Mouse (Mus musculus) bone marrow macrophage, adult 2 months (primary cell): ENCODE measurements at regions not wholly inside any gene's neighbourhood (a gene's known extent, or its start where the extent isn't known, plus 50 kb on each side); places are given as distances from the start of the nearest gene placed in this dataset.

ENCODE experiments used
- H3K27ac ChIP-seq: 2 replicates; pipeline ENCODE4 v1.5.1; 2012; ENCODE audit warnings: low read depth, low read length; ENCODE audit not compliant: insufficient read depth
- H3K4me1 ChIP-seq: 2 replicates; pipeline ENCODE4 v1.6.1; 2012; ENCODE audit warnings: low read length; ENCODE audit not compliant: control insufficient read depth, insufficient read depth
- H3K4me3 ChIP-seq: 2 replicates; pipeline ENCODE4 v1.5.1; 2012; ENCODE audit warnings: mild to moderate bottlenecking, low read length, moderate library complexity; ENCODE audit not compliant: insufficient read depth
- CTCF ChIP-seq: IDR thresholded peaks from 2 replicates; pipeline ENCODE4 v1.5.1; 2012; ENCODE audit warnings: low read depth, mild to moderate bottlenecking, low read length, moderate library complexity
- POLR2A ChIP-seq: IDR thresholded peaks from 2 replicates; pipeline ENCODE4 v1.6.1; 2012; ENCODE audit warnings: mild to moderate bottlenecking, low read depth, low read length, borderline replicate concordance

DNA sequence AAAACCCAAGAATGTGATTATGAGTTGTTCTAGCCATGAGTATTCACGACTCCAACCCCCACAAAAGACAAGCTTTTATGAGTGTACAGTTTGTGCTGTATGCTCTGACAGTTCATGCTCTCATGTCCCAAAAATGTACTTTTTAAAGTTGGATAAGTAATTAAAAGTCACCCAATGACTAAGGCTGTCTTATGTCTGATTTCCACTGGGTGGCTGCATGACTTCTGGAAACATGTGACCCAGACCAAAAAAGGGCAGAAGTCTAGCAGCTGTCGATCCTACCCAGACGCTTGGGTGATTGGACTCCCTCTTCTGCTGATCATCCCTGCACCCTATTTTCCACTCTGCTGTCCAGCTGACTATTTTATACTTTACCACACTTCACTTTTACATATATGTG is 168.7 kb downstream of the Moxd1 start:
- no peak for TF ChIP-seq CTCF
- TF ChIP-seq POLR2A, result no peak
- H3K4me3 ChIP-seq, result no peak overlapping the region
- H3K4me1 ChIP-seq, result no peaks in the 10 kb centered on the region
- no peak overlapping the region for H3K27ac ChIP-seq

- Histone ChIP-seq H3K27ac (no peak overlapping the region), H3K4me3 (no peak overlapping the region), H3K4me1 (no peaks in the 10 kb centered on the region)
- TF ChIP-seq POLR2A (no peak), CTCF (no peak)
Measured at GRCm38 (mm10) chr10:24395999-24396784, 172.9 kb downstream of the Moxd1 start.

- no peaks in the 10 kb centered on the region for H3K4me1 ChIP-seq
Measured at GRCm38 (mm10) chr10:24397125-24397524, 173.8 kb downstream of the Moxd1 start.

DNA sequence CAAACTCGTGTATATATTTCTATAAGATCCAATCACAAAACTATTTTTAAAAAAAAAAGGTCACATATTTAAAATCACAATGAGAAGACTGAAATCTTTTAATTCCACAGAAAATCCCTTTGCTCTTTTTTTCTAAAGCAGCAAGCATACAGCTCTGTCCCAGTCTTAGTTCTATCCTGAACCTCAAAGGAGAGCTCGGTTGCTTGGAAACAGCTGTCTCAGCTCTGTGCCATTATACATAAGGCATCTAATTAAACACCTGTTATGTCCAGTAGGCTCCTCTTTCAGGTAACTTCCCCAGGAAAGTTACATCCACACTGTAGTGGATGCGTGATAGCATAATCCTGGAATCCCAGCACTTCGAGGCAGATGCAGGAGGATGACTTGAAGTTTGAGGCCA is 181.5 kb downstream of the Moxd1 start:
- Histone ChIP-seq H3K27ac (no peak overlapping the region), H3K4me3 (no peak overlapping the region), H3K4me1 (no peaks in the 10 kb centered on the region)
- TF ChIP-seq POLR2A (no peak), CTCF (no peak)

More at GRCm38 (mm10) chr10:24397125-24397524, 173.8 kb downstream of the Moxd1 start:
- Histone ChIP-seq H3K27ac (no peak overlapping the region), H3K4me3 (no peak overlapping the region)
- TF ChIP-seq CTCF, result no peak
- no peak for TF ChIP-seq POLR2A

- Histone ChIP-seq H3K4me1 (no peaks in the 10 kb centered on the region), H3K4me3 (no peak overlapping the region), H3K27ac (no peak overlapping the region)
- TF ChIP-seq CTCF (no peak), POLR2A (no peak)
Measured at GRCm38 (mm10) chr10:24406953-24407352, 183.6 kb downstream of the Moxd1 start.

DNA sequence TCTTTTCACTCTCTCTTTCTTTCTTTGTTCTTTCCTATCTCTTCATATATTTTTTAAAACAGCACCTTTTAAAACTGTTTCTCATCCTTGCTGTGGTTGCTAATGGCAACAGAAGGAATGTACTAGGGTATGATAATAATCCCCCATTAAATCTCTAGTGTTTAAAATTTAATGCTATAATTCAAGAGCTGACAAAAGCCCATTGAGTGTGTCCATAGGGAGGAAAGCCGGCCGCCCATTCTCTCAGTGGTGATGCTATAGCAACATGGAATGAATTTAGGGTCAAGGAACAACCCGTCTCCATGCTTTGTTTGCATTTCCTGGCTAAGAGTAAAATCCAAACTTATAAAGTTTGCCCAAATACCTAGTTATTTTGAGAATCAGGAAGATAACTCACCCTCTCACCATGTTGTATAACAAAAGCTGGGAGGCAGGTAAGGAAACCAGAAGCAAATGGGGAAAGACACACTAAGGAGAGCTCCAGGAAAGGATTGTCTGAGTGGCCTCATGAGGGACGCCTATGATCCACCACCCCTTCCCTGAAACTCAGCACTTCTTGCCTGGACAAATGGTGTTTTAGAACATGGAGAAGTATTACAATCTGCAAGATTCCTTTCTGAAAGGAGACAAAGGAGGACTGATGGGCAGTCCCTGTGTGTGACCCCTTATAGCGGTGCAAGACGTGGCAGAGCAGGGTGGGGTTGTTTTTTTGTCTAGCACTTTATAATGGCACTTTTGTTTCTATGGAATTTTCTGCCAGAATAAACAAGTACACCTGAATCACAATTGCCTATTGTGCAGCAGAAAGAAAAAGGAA is 184.3 kb downstream of the Moxd1 start:
- Histone ChIP-seq H3K27ac (no peak overlapping the region), H3K4me1 (no peaks in the 10 kb centered on the region), H3K4me3 (no peak overlapping the region)
- TF ChIP-seq CTCF (no peak), POLR2A (no peak)

GRCm38 (mm10) chr10:24409976-24410375 is 185.3 kb upstream of the Ccn2 start:
- Histone ChIP-seq H3K4me3 (no peak overlapping the region), H3K27ac (no peak overlapping the region), H3K4me1 (no peaks in the 10 kb centered on the region)
- TF ChIP-seq POLR2A, result no peak
- no peak for TF ChIP-seq CTCF

DNA sequence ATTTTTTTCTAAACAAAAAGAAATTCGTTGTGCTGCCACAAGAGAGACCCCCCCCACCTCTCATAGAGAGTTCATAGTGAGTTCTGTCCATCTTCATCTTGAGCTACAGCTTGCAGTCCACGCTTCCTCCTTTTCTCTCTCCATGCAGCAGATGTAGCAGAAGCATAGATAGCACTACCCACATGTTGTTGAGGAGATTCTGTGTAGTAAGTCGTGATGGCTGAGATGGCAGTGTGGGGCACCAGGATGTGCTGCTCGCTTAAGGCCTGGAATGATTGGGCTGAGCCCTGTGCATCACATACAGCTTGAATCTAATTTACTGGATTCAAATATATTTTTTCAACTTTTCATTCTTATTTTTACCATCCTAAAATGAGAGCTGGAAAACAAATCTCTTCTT is 184.4 kb upstream of the Ccn2 start:
- no peaks in the 10 kb centered on the region for H3K4me1 ChIP-seq
- TF ChIP-seq CTCF (no peak), POLR2A (no peak)
- H3K27ac ChIP-seq, result no peak overlapping the region
- no peak overlapping the region for H3K4me3 ChIP-seq

- Histone ChIP-seq H3K4me1 (no peaks in the 10 kb centered on the region), H3K27ac (no peak overlapping the region), H3K4me3 (no peak overlapping the region)
- TF ChIP-seq CTCF (no peak), POLR2A (no peak)
Measured at GRCm38 (mm10) chr10:24422498-24423160, 172.6 kb upstream of the Ccn2 start.
